In the genomic region with DNA sequence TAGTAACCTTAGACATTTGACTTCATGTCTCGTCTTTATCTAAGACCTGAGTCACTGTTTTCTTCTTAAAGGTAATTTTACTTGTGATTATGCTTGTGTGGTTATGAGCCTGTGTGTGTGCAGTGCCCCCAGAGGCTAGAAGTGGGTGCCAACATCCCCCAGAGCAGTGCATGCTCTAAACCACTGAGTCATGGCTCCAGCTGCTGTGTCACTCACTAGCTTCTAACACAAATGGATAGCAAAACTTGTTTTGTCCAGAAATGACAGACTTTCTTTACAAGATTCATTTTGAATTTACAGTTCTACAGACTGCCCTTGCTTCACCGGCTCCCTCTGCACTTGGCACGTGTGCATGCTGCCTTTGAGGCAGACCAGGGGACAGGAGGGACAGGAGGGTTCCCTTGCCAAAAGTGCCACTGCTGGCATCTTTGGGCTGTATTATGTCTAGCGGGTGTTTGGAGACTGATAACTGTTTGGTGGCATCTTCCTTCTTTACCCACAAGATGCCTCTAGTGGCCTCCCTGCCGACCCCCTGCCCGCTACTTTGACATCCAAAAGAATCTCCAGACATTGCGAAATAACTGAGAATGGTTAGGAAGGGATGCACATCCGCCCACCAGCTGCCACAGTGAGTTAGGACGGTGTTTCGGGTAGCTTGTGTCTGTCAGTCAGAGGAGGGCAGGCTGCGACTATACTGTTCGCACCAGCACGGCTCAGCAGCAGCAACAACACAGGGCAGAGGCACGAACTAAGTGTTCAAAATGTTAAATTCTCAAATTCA, we compare ENCODE assay signal across 10 mouse cellular contexts.
DNase-seq lines count a peak whose midpoint lies in the region; ATAC-seq and TF ChIP-seq lines count a peak whose summit lies in the region.
"Had no signal": no experiment of that assay in that cellular context is flagged by ENCODE, and none has a peak within 500 bp of the region (broad histone marks: within the 10 kb centered on the region; RNA-seq: fewer than 3 reads in every experiment).

No protein-coding gene starts in this region.

- no peak overlapping the region for H3K4me3 ChIP-seq in kidney, embryonic 15.5 days (replicated peaks)
- no peak overlapping the region for H3K4me3 ChIP-seq in CH12.LX (replicated peaks in 1 of 3; ENCODE audit: low read depth in 2 of 3, low read length in 2 of 3, poor library complexity in 1 of 3)
- H3K4me3 ChIP-seq in heart, embryonic 12.5 days = no peak overlapping the region

- WGBS in kidney, embryonic 15.5 days = 37% methylated on average over 14 of the region's 14 CpGs
- WGBS in heart, embryonic 12.5 days = 70% methylated on average over 14 of the region's 14 CpGs

- no peak for DNase-seq in kidney, postnatal 25 days
- DNase-seq in CH12.LX (ENCODE audit: extremely low read depth) = peak; percentile 35
- no peak for DNase-seq in ovary, postnatal 14 days (ENCODE audit: low spot score)
- no peak for DNase-seq in right cerebral cortex, postnatal 4 days
- DNase-seq: cerebellum, adult 9-10 months had no signal

- TF ChIP-seq RAD21 in CH12.LX (IDR thresholded peaks at IDR 0.05; ENCODE audit: low read depth, low read length) = no peak; the same call in 1 of the 2 replicates

- no peaks in the 10 kb centered on the region for H3K9me3 ChIP-seq in kidney, embryonic 15.5 days (replicated peaks)
- peaks cover 5% of the 10 kb centered on the region for H3K9me3 ChIP-seq in CH12.LX (replicated peaks; ENCODE audit: low read length)
- no peaks in the 10 kb centered on the region for H3K9me3 ChIP-seq in heart, embryonic 12.5 days (replicated peaks)

- in situ Hi-C loops in CH12.LX (cut with MboI; ENCODE audit: low pct_ligation_motif_present, low pct_unique_long_range_greater_than_20kb, low sequenced_read_pairs) = no loop called here

- TF ChIP-seq EP300 in CH12.LX (IDR thresholded peaks at IDR 0.05; ENCODE audit: low read length) = no peak

- no peaks in the 10 kb centered on the region for H3K36me3 ChIP-seq in kidney, embryonic 15.5 days
- H3K36me3 ChIP-seq in CH12.LX (replicated peaks in 1 of 2; ENCODE audit: control insufficient read depth in 1 of 2, insufficient read depth in 1 of 2, low read length in 1 of 2) = peaks cover 18 to 84% of the 10 kb centered on the region in 2 experiments
- no peaks in the 10 kb centered on the region for H3K36me3 ChIP-seq in heart, embryonic 12.5 days

- H3K79me2 ChIP-seq in CH12.LX (replicated peaks; ENCODE audit: control insufficient read depth, extremely low read depth, insufficient read depth, poor library complexity, severe bottlenecking) = no peaks in the 10 kb centered on the region

- H3K9ac ChIP-seq in kidney, embryonic 15.5 days = no peak overlapping the region
- no peak overlapping the region for H3K9ac ChIP-seq in CH12.LX (ENCODE audit: insufficient read depth, low read depth)
- no peak overlapping the region for H3K9ac ChIP-seq in heart, embryonic 12.5 days

- TF ChIP-seq POLR2A in CH12.LX (IDR thresholded peaks at IDR 0.05; ENCODE audit: low read depth, low read length) = no peak

- TF ChIP-seq CTCF in CH12.LX (conservative IDR thresholded peaks at IDR 0.05 in 1 of 2, IDR thresholded peaks at IDR 0.05 in 1 of 2; ENCODE audit: low read depth in 2 of 2, low read length in 2 of 2) = peak in 1 of 2 experiments; percentile 38; a peak in 2 of 4 replicates

- ATAC-seq in kidney, embryonic 15.5 days (replicated peaks; ENCODE audit: low FRiP score) = no peak
- ATAC-seq in erythroblast, adult 5-6 weeks (replicated peaks; ENCODE audit: low FRiP score, poor library complexity, severe bottlenecking) = peak; percentile 62; the same call in 1 of the 2 replicates
- peak; percentile 66 for ATAC-seq in megakaryocyte progenitor cell, adult 5-6 weeks (replicated peaks; ENCODE audit: poor library complexity)
- ATAC-seq in heart, embryonic 12.5 days (ENCODE audit: insufficient number of reproducible peaks, low FRiP score) = no peak

- H3K4me2 ChIP-seq in kidney, embryonic 15.5 days = 0 out of 2 replicates have a peak overlapping the region, but pooled peaks have one; percentile 7
- no peak overlapping the region for H3K4me2 ChIP-seq in CH12.LX (ENCODE audit: insufficient read depth, low read depth, poor library complexity, severe bottlenecking)
- H3K4me2 ChIP-seq in heart, embryonic 12.5 days = no peak overlapping the region

- dilution Hi-C loops in CH12.LX (cut with MboI; ENCODE audit: extremely low pct_ligation_motif_present, extremely low pct_unique_long_range_greater_than_20kb, low sequenced_read_pairs) = no loop called here

- peaks cover 46% of the 10 kb centered on the region for H3K4me1 ChIP-seq in kidney, embryonic 15.5 days
- H3K4me1 ChIP-seq in CH12.LX (ENCODE audit: control insufficient read depth in 1 of 2, insufficient read depth in 2 of 2) = peaks cover 0 to 23% of the 10 kb centered on the region in 2 experiments; a peak in 2 of 4 replicates
- peaks cover 8% of the 10 kb centered on the region for H3K4me1 ChIP-seq in heart, embryonic 12.5 days (replicated peaks)

- H3K27ac ChIP-seq in kidney, embryonic 15.5 days = no peak overlapping the region
- no peak overlapping the region for H3K27ac ChIP-seq in CH12.LX (ENCODE audit: insufficient read depth, low read depth)
- H3K27ac ChIP-seq in heart, embryonic 12.5 days (ENCODE audit: poor library complexity, severe bottlenecking) = no peak overlapping the region
- H3K27ac ChIP-seq: macrophage had no signal

- peaks cover 43% of the 10 kb centered on the region for H3K27me3 ChIP-seq in kidney, embryonic 15.5 days
- H3K27me3 ChIP-seq in CH12.LX (replicated peaks) = no peaks in the 10 kb centered on the region
- peaks cover 51% of the 10 kb centered on the region for H3K27me3 ChIP-seq in heart, embryonic 12.5 days (replicated peaks)

TF ChIP-seq in CH12.LX, 34 proteins besides CTCF, POLR2A, EP300 and RAD21:
- TF ChIP-seq UBTF (IDR thresholded peaks at IDR 0.05; ENCODE audit: low read depth, low read length) (no peak), ZMIZ1 (IDR thresholded peaks at IDR 0.05; ENCODE audit: low read depth, low read length) (no peak), ZKSCAN1 (IDR thresholded peaks at IDR 0.05; ENCODE audit: borderline replicate concordance, low read depth, low read length) (no peak), MAZ (IDR thresholded peaks at IDR 0.05; ENCODE audit: low read depth, low read length) (no peak), MXI1 (IDR thresholded peaks at IDR 0.05; ENCODE audit: low read depth, low read length) (no peak), HCFC1 (IDR thresholded peaks at IDR 0.05; ENCODE audit: low read depth, low read length) (no peak), SIN3A (IDR thresholded peaks at IDR 0.05; ENCODE audit: low read length) (no peak), NELFE (IDR thresholded peaks at IDR 0.05; ENCODE audit: low read depth, low read length) (no peak), TBP (conservative IDR thresholded peaks at IDR 0.05; ENCODE audit: low read depth, low read length) (no peak)

Comparison
In these comparisons a context has a peak if more than half of its experiments do, and no peak if none do; other contexts are left out.
1. ATAC-seq: peak in erythroblast, adult 5-6 weeks (single experiment) and megakaryocyte progenitor cell, adult 5-6 weeks (single experiment); none in kidney, embryonic 15.5 days (single experiment) and heart, embryonic 12.5 days (single experiment).